ENCODE assay signal across 12 mouse cellular contexts in genomic region chr16:94452768-94453167, GRCm38 (mm10).
"Had no signal": no experiment of that assay in that cellular context is flagged by ENCODE, and none has a peak within 500 bp of the region (broad histone marks: within the 10 kb centered on the region; RNA-seq: fewer than 3 reads in every experiment).

No protein-coding gene starts in this region.

- H3K27me3 ChIP-seq: liver, embryonic 13.5 days; megakaryocyte, embryonic 14.5 days; midbrain, embryonic 13.5 days had no signal

- H3K4me3 ChIP-seq: layer of hippocampus, adult 2 months; left cerebral cortex, adult 2 months; liver, embryonic 13.5 days; megakaryocyte, embryonic 14.5 days; midbrain, embryonic 10.5 days; midbrain, embryonic 13.5 days had no signal

- H3K9me3 ChIP-seq: liver, embryonic 13.5 days; megakaryocyte, embryonic 14.5 days; midbrain, embryonic 10.5 days; midbrain, embryonic 13.5 days had no signal

- DNase-seq: kidney, adult 11 months; kidney, postnatal 25 days; layer of hippocampus, postnatal 36 days; liver, embryonic 13.5 days; lung, adult 2 months; lung, postnatal 36 days; thymus, postnatal 25 days had no signal

- H3K4me1 ChIP-seq: midbrain, embryonic 10.5 days; midbrain, embryonic 13.5 days had no signal

- H3K9ac ChIP-seq: liver, embryonic 13.5 days; midbrain, embryonic 13.5 days had no signal

- ATAC-seq: midbrain, embryonic 13.5 days had no signal

- H3K4me2 ChIP-seq: liver, embryonic 13.5 days; midbrain, embryonic 13.5 days had no signal

- H3K27ac ChIP-seq: left cerebral cortex, adult 2 months; liver, embryonic 13.5 days; midbrain, embryonic 10.5 days; midbrain, embryonic 13.5 days had no signal
